Mouse (Mus musculus): ENCODE measurements around the gene Myo3b. TPM values are rescaled to one million over a fixed set of nuclear protein-coding genes. Genes with fewer than 3 reads are reported as not detected.

Gene Myo3b
- polyA plus RNA-seq, 1 experiment from 2014 or later, result not detected

DNA sequence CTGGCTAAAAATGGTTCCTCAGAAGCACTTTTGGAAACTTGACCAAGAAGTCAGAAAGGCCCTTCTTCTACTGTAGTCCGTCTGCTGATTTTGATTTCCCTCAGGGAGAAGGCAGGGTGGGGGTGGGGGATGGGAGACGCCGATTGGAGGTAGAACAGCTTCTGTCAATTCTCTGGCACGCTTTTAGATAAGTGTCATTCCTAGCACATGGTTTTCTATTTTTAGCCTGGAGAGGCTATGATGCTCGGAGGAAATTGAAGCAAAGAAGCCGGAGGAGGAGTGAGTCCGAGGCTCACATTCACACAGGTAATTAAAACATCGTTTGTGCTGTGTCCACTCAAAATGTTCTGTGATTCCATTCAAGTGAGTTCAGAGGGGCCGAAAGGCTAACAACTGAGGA, 276.2 kb downstream of the Myo3b start:
- no peak for DNase-seq (ENCODE audit: low spot score)
- 84% methylated on average over 9 of the region's 9 CpGs for WGBS
- no peak overlapping the region for H3K4me3 ChIP-seq
- no peaks in the 10 kb centered on the region; the same call in 1 of the 2 replicates for H3K27me3 ChIP-seq (ENCODE audit: low read depth, poor library complexity, severe bottlenecking)
- H3K4me1 ChIP-seq, result peaks cover 34% of the 10 kb centered on the region
- H3K9me3 ChIP-seq (replicated peaks), result no peaks in the 10 kb centered on the region
- H3K27ac ChIP-seq (replicated peaks), result no peak overlapping the region
- no peaks in the 10 kb centered on the region for H3K36me3 ChIP-seq

DNA sequence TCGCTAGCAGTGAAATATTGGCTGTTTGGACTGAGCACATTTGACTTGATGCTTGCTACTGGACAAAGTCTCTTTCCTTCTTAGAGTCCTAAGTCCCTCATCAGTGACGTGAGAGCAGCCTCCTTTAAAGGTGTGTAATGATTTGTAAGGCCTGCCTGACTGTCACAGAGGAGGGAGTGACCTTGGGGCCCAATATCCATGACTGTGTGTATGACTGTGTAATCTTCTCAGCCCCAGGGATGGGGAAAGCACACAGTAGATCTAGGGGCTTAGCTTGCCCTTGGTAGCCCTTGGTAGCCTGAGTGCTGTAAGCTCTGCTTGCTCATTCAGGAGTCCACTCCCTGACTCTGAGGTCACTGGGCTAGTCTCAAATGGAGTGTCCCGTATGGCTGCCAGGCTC, 276.8 kb downstream of the Myo3b start:
- H3K36me3 ChIP-seq, result no peaks in the 10 kb centered on the region
- WGBS, result 83% methylated on average over 3 of the region's 3 CpGs
- no peaks in the 10 kb centered on the region for H3K9me3 ChIP-seq (replicated peaks)

GRCm38 (mm10) chr2:70317850-70318249, 278.9 kb downstream of the Myo3b start:
- H3K36me3 ChIP-seq, result no peaks in the 10 kb centered on the region
- peaks cover 34% of the 10 kb centered on the region for H3K4me1 ChIP-seq
- 9% methylated on average over 6 of the region's 6 CpGs for WGBS
- H3K27ac ChIP-seq (replicated peaks), result peak overlapping the region; percentile 64
- H3K4me3 ChIP-seq, result peak overlapping the region; percentile 18; the same call in 1 of the 2 replicates
- H3K9me3 ChIP-seq (replicated peaks), result no peaks in the 10 kb centered on the region
- no peak for DNase-seq (ENCODE audit: low spot score)
- peaks cover 4% of the 10 kb centered on the region for H3K27me3 ChIP-seq (ENCODE audit: low read depth, poor library complexity, severe bottlenecking)

More for the DNA sequence above, 276.8 kb downstream of the Myo3b start:
- H3K27me3 ChIP-seq (ENCODE audit: low read depth, poor library complexity, severe bottlenecking), result no peaks in the 10 kb centered on the region; the same call in 1 of the 2 replicates
- peaks cover 34% of the 10 kb centered on the region for H3K4me1 ChIP-seq
- H3K27ac ChIP-seq (replicated peaks), result no peak overlapping the region
- no peak overlapping the region for H3K4me3 ChIP-seq
- DNase-seq (ENCODE audit: low spot score), result no peak

GRCm38 (mm10) chr2:70318861-70319555, 280.1 kb downstream of the Myo3b start:
- no peak for DNase-seq (ENCODE audit: low spot score)

GRCm38 (mm10) chr2:70322767-70323166, 283.8 kb downstream of the Myo3b start:
- no peaks in the 10 kb centered on the region for H3K36me3 ChIP-seq
- no peak overlapping the region for H3K4me3 ChIP-seq
- DNase-seq (ENCODE audit: low spot score), result no peak
- no peaks in the 10 kb centered on the region for H3K9me3 ChIP-seq (replicated peaks)
- H3K27me3 ChIP-seq (ENCODE audit: low read depth, poor library complexity, severe bottlenecking), result peaks cover 4% of the 10 kb centered on the region
- WGBS, result 81% methylated on average over 9 of the region's 9 CpGs
- H3K4me1 ChIP-seq, result peaks cover 16% of the 10 kb centered on the region
- no peak overlapping the region for H3K27ac ChIP-seq (replicated peaks)

More at GRCm38 (mm10) chr2:70318861-70319555, 280.1 kb downstream of the Myo3b start:
- 69% methylated on average over 5 of the region's 5 CpGs for WGBS
- Histone ChIP-seq H3K36me3 (no peaks in the 10 kb centered on the region), H3K27ac (replicated peaks) (no peak overlapping the region), H3K4me1 (peaks cover 31% of the 10 kb centered on the region), H3K9me3 (replicated peaks) (no peaks in the 10 kb centered on the region), H3K27me3 (ENCODE audit: low read depth, poor library complexity, severe bottlenecking) (peaks cover 4% of the 10 kb centered on the region), H3K4me3 (no peak overlapping the region)

DNA sequence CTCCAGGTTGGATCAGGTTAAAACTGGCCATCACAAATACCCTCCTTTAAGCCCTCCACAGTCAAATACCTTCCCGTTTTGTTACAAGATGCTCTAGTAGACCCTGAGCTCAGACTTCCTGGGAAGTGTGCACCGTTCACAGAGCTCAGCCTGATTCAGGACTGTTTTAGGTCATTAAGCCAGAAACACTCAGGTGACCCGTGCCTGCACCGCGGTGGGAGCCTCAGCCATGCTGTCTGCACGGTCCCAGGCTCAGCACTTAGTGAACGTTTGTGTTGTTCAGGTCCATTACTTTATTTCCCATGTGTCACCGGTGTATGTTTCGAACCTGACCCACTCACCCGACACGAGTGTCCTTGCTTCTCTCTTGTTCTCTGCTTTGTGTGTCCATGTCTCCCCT, 288.7 kb downstream of the Myo3b start:
- Histone ChIP-seq H3K9me3 (replicated peaks) (no peaks in the 10 kb centered on the region), H3K4me1 (peaks cover 4% of the 10 kb centered on the region; the same call in 1 of the 2 replicates), H3K36me3 (no peaks in the 10 kb centered on the region), H3K4me3 (no peak overlapping the region), H3K27me3 (ENCODE audit: low read depth, poor library complexity, severe bottlenecking) (no peaks in the 10 kb centered on the region), H3K27ac (replicated peaks) (no peak overlapping the region)
- WGBS, result 89% methylated on average over 11 of the region's 11 CpGs
- no peak for DNase-seq (ENCODE audit: low spot score)

DNA sequence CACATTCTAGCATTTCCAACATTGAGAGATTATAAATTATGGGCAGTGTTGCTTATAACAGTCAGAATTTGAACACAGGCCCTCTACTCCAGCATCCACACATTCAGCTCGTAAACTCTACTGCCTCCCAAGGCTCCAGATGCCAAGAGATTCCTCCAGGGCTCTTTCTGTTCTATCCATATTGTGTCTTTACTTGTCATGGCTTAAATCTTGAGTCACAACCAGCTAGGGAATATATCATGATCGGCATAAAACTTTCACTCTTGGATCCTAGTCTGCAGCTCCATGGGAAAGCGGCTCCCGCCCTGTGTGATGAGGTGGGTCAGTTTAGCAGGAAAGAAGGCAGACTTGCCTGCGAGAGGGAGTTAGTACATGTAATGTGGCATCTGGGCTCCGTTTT, 294.0 kb downstream of the Myo3b start:
- DNase-seq (ENCODE audit: low spot score), result no peak
- Histone ChIP-seq H3K4me1 (peaks cover 16% of the 10 kb centered on the region), H3K9me3 (replicated peaks) (no peaks in the 10 kb centered on the region), H3K36me3 (no peaks in the 10 kb centered on the region), H3K4me3 (no peak overlapping the region), H3K27ac (replicated peaks) (no peak overlapping the region), H3K27me3 (ENCODE audit: low read depth, poor library complexity, severe bottlenecking) (no peaks in the 10 kb centered on the region; the same call in 1 of the 2 replicates)
- WGBS, result 91% methylated on average over 6 of the region's 6 CpGs

- H3K9me3 ChIP-seq (replicated peaks), result no peaks in the 10 kb centered on the region
- 90% methylated on average over 6 of the region's 6 CpGs for WGBS
- no peak overlapping the region for H3K27ac ChIP-seq (replicated peaks)
- H3K4me3 ChIP-seq, result no peak overlapping the region
- DNase-seq (ENCODE audit: low spot score), result no peak
- peaks cover 18% of the 10 kb centered on the region for H3K4me1 ChIP-seq
- H3K36me3 ChIP-seq, result no peaks in the 10 kb centered on the region
- no peaks in the 10 kb centered on the region; the same call in 1 of the 2 replicates for H3K27me3 ChIP-seq (ENCODE audit: low read depth, poor library complexity, severe bottlenecking)
These were observed 294.6 kb downstream of the Myo3b start for GRCm38 (mm10) chr2:70333553-70333952.

DNA sequence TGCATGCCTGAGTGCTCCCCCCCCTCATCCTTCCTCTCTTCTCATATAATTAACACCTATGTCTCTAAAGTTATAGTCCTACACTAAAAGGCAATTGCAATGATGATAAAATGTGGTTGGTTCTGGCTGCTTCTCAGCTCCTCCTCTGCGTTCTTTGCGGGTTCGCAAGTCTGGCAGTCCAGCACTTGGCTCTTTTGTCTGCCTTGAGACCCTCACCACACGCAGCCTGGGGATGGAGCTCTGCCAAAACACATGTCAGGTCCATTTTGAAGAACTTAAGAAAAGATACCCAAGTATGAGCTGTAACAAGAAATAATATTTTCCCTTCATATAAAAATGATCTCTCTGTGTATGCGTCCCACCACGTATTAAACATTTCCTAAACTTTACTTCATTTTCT, 297.6 kb downstream of the Myo3b start:
- H3K9me3 ChIP-seq (replicated peaks), result no peaks in the 10 kb centered on the region
- DNase-seq (ENCODE audit: low spot score), result no peak
- WGBS, result 77% methylated on average over 6 of the region's 6 CpGs

GRCm38 (mm10) chr2:70337208-70337611, 298.3 kb downstream of the Myo3b start:
- Histone ChIP-seq H3K27me3 (ENCODE audit: low read depth, poor library complexity, severe bottlenecking) (no peaks in the 10 kb centered on the region; the same call in 1 of the 2 replicates), H3K27ac (replicated peaks) (peak overlapping the region; percentile 42; the same call in 1 of the 2 replicates), H3K4me3 (no peak overlapping the region), H3K36me3 (no peaks in the 10 kb centered on the region), H3K9me3 (replicated peaks) (no peaks in the 10 kb centered on the region), H3K4me1 (peaks cover 19% of the 10 kb centered on the region)
- DNase-seq (ENCODE audit: low spot score), result peak; percentile 29
- WGBS, result 62% methylated on average over 7 of the region's 7 CpGs

More for the DNA sequence above, 297.6 kb downstream of the Myo3b start:
- no peaks in the 10 kb centered on the region for H3K36me3 ChIP-seq
- no peaks in the 10 kb centered on the region; the same call in 1 of the 2 replicates for H3K27me3 ChIP-seq (ENCODE audit: low read depth, poor library complexity, severe bottlenecking)
- H3K27ac ChIP-seq (replicated peaks), result no peak overlapping the region
- H3K4me3 ChIP-seq, result no peak overlapping the region
- peaks cover 19% of the 10 kb centered on the region for H3K4me1 ChIP-seq

DNA sequence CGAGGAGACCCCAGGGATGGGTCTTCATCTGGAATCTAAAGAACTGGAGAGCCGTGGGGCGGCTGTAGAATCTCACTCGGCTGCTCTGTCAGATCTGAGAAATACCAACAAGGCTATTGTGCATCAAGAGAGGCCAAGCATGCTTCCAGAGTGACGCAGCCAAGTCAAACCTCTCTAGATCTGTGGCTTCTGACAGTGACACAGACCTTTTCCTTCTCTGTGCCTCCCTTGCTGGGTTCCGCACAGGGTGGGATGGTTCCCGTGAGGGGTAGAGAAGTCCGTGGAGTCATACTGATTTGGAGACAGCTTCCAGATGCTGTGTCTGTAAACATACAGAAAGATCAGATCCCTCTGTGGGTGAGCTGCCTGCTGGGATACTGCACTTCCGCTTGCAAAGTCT, 298.9 kb downstream of the Myo3b start:
- Histone ChIP-seq H3K27me3 (ENCODE audit: low read depth, poor library complexity, severe bottlenecking) (no peaks in the 10 kb centered on the region; the same call in 1 of the 2 replicates), H3K4me1 (peaks cover 19% of the 10 kb centered on the region), H3K9me3 (replicated peaks) (no peaks in the 10 kb centered on the region), H3K4me3 (no peak overlapping the region), H3K27ac (replicated peaks) (0 out of 2 replicates have a peak overlapping the region, but pooled peaks have one; percentile 42), H3K36me3 (no peaks in the 10 kb centered on the region)
- 63% methylated on average over 9 of the region's 9 CpGs for WGBS
- no peak for DNase-seq (ENCODE audit: low spot score)

- no peaks in the 10 kb centered on the region; the same call in 1 of the 2 replicates for H3K27me3 ChIP-seq (ENCODE audit: low read depth, poor library complexity, severe bottlenecking)
- H3K36me3 ChIP-seq, result no peaks in the 10 kb centered on the region
- no peak overlapping the region for H3K27ac ChIP-seq (replicated peaks)
- H3K4me1 ChIP-seq, result peaks cover 19% of the 10 kb centered on the region
- no peak for DNase-seq (ENCODE audit: low spot score)
- H3K4me3 ChIP-seq, result no peak overlapping the region
- WGBS, result 73% methylated on average over 7 of the region's 7 CpGs
- H3K9me3 ChIP-seq (replicated peaks), result no peaks in the 10 kb centered on the region
These were observed 300.1 kb downstream of the Myo3b start for GRCm38 (mm10) chr2:70339061-70339460.

DNA sequence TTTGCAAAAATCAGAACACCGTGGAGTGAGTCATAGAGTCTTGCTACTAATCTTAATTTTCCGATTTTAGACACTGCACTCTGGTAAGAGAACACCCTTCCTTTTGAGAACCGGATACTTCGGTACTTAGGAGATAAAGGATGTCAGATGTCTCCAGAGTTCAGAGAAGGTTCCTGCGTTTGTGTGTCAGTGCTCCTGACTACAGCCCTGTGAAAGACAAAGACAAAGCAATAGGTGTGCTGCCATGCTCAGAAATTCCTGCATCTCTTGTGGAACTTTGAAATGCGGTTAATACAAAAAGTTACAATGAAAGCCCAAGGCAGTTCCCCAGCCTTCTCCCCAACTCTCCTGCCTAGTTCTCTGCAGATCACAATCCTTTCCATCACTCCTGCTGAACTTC, 300.6 kb downstream of the Myo3b start:
- 84% methylated on average over 6 of the region's 6 CpGs for WGBS
- H3K36me3 ChIP-seq, result no peaks in the 10 kb centered on the region

More for the DNA sequence above, 300.6 kb downstream of the Myo3b start:
- no peaks in the 10 kb centered on the region; the same call in 1 of the 2 replicates for H3K27me3 ChIP-seq (ENCODE audit: low read depth, poor library complexity, severe bottlenecking)
- no peak overlapping the region for H3K4me3 ChIP-seq
- H3K4me1 ChIP-seq, result peaks cover 21% of the 10 kb centered on the region
- no peaks in the 10 kb centered on the region for H3K9me3 ChIP-seq (replicated peaks)
- no peak overlapping the region for H3K27ac ChIP-seq (replicated peaks)
- DNase-seq (ENCODE audit: low spot score), result no peak

Measured in midbrain, embryonic 10.5 days (tissue).